Mouse (Mus musculus) hindbrain, embryonic 12.5 days (tissue): Measurements from ENCODE around the gene Tnip1. TPM values are rescaled to one million over a fixed set of nuclear protein-coding genes. Genes with fewer than 3 reads are reported as not detected.

Source experiments
- ATAC-seq: fragments of 200-750 bp; cut with Nextera tagmentation; 2 replicates; pipeline ENCODE4 v1.8.0; 2017; ENCODE audit warnings: moderate TSS enrichment; ENCODE audit not compliant: low FRiP score
- H3K27ac ChIP-seq: fragments of 300-500 bp; sonication (generic); 2 replicates; pipeline ENCODE4 v1.5.1; 2016; ENCODE audit warnings: mild to moderate bottlenecking
- H3K27me3 ChIP-seq: fragments of 300-500 bp; sonication (generic); 2 replicates; pipeline ENCODE4 v1.6.1; 2016; ENCODE audit warnings: mild to moderate bottlenecking
- H3K36me3 ChIP-seq: fragments of 300-500 bp; sonication (generic); 2 replicates; pipeline ENCODE4 v1.6.1; 2016; ENCODE audit warnings: mild to moderate bottlenecking
- H3K4me1 ChIP-seq: fragments of 300-500 bp; sonication (generic); 2 replicates; pipeline ENCODE4 v1.6.1; 2016
- H3K4me2 ChIP-seq: fragments of 300-500 bp; sonication (generic); replicated peaks from 2 replicates; pipeline ENCODE4 v1.6.1; 2016; ENCODE audit warnings: mild to moderate bottlenecking
- H3K4me3 ChIP-seq: fragments of 300-500 bp; sonication (generic); 2 replicates; pipeline ENCODE4 v1.5.1; 2016; ENCODE audit warnings: mild to moderate bottlenecking
- H3K9ac ChIP-seq: fragments of 300-500 bp; sonication (generic); 2 replicates; pipeline ENCODE4 v1.6.1; 2016; ENCODE audit warnings: mild to moderate bottlenecking, moderate library complexity
- H3K9me3 ChIP-seq: fragments of 300-500 bp; sonication (generic); replicated peaks from 2 replicates; pipeline ENCODE4 v1.6.1; 2016; ENCODE audit warnings: mild to moderate bottlenecking
- WGBS: fragments of 180-500 bp; shearing (Covaris S2); methylation state at CpG from one replicate; pipeline ENCODE4 v1.1.7; 2016; 5-methylcytosine and 5-hydroxymethylcytosine counted together
- polyA plus RNA-seq: library from polyadenylated mRNA; unstranded; fragments of >200 nt; fragmentation: Nextera tagmentation; extraction: Ambion mirVana; gene quantifications from 2 replicates; pipeline ENCODE4 v1.2.1, GENCODE M21; 2016

The Tnip1 gene
- polyA plus RNA-seq, 1 experiment from 2014 or later = 19.0 TPM

- H3K27me3 ChIP-seq = no peaks in the 10 kb centered on the region
- whole genome bisulfite sequencing = 86% methylated on average over 7 of the region's 7 CpGs
- ATAC-seq = no peak
- H3K4me3 ChIP-seq = no peak overlapping the region
- no peak overlapping the region for H3K4me2 ChIP-seq
- no peak overlapping the region for H3K27ac ChIP-seq
- peaks cover 48% of the 10 kb centered on the region for H3K36me3 ChIP-seq
- no peak overlapping the region for H3K9ac ChIP-seq
- H3K4me1 ChIP-seq = no peaks in the 10 kb centered on the region
- H3K9me3 ChIP-seq = no peaks in the 10 kb centered on the region
These were observed 33.8 kb downstream of the Tnip1 start for GRCm38 (mm10) chr11:54928886-54929285.

DNA sequence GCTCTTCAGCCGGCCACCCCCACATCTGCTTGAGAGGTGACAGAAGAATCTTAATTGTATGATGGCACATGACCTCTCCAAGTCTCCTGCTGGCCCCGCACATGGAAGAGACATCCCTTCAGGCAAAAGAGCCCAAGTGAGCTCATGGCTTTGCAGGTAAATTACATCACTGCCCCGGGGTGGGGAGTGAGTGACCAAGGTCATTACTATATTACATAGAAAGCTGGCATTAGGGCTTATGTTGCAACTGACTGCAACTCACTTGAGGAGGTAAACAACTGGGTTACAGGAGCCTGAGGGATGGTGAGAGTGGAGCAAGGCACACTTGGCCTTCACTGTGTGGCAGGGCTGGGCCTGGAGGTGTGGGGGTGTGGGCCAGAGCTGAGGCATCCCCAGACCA is 34.5 kb downstream of the Tnip1 start:
- no peak for ATAC-seq
- WGBS = 87% methylated on average over 3 of the region's 3 CpGs

GRCm38 (mm10) chr11:54927346-54928140 is 35.2 kb downstream of the Tnip1 start:
- Histone ChIP-seq H3K9me3 (no peaks in the 10 kb centered on the region), H3K4me3 (no peak overlapping the region), H3K4me2 (no peak overlapping the region), H3K27ac (no peak overlapping the region), H3K9ac (no peak overlapping the region), H3K4me1 (no peaks in the 10 kb centered on the region), H3K27me3 (no peaks in the 10 kb centered on the region), H3K36me3 (peaks cover 48% of the 10 kb centered on the region)
- 84% methylated on average over 14 of the region's 14 CpGs for WGBS
- ATAC-seq = no peak

More for the DNA sequence above, 34.5 kb downstream of the Tnip1 start:
- H3K36me3 ChIP-seq = peaks cover 43% of the 10 kb centered on the region
- H3K27ac ChIP-seq = no peak overlapping the region
- H3K9me3 ChIP-seq = no peaks in the 10 kb centered on the region
- H3K4me1 ChIP-seq = no peaks in the 10 kb centered on the region
- no peak overlapping the region for H3K4me3 ChIP-seq
- H3K9ac ChIP-seq = no peak overlapping the region
- no peaks in the 10 kb centered on the region for H3K27me3 ChIP-seq
- no peak overlapping the region for H3K4me2 ChIP-seq

- no peak overlapping the region for H3K4me3 ChIP-seq
- no peaks in the 10 kb centered on the region for H3K4me1 ChIP-seq
- H3K36me3 ChIP-seq = peaks cover 53% of the 10 kb centered on the region
- ATAC-seq = no peak
- H3K9ac ChIP-seq = no peak overlapping the region
- H3K4me2 ChIP-seq = no peak overlapping the region
- H3K27ac ChIP-seq = no peak overlapping the region
- no peaks in the 10 kb centered on the region for H3K27me3 ChIP-seq
- no peaks in the 10 kb centered on the region for H3K9me3 ChIP-seq
- WGBS = 89% methylated on average over 14 of the region's 14 CpGs
These were observed 38.6 kb downstream of the Tnip1 start for GRCm38 (mm10) chr11:54924145-54924544.

GRCm38 (mm10) chr11:54922488-54922887 is 40.2 kb downstream of the Tnip1 start:
- Histone ChIP-seq H3K4me1 (no peaks in the 10 kb centered on the region), H3K4me2 (no peak overlapping the region), H3K9me3 (no peaks in the 10 kb centered on the region), H3K27me3 (no peaks in the 10 kb centered on the region), H3K36me3 (peaks cover 60% of the 10 kb centered on the region), H3K4me3 (no peak overlapping the region), H3K9ac (no peak overlapping the region), H3K27ac (no peak overlapping the region)
- ATAC-seq = no peak
- WGBS = 92% methylated on average over 3 of the region's 3 CpGs

DNA sequence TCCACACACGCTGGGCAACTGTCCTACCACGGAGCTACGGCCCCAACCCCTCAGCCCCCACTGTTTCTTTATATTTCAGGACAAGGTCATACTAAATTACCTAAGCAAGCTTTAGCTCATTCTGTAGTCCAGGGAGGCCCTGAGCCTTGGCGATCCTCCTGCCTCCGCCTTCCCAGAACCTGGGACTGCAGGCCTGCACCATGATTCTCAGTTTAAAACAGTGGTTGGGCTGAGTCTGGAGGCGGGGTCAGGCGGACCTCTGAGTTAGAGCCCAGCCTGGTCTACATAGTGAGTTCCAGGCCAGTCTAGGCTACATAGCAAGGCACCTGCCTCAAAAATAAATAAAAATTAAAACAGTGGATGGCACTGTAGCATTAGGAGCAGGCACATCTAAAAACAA is 40.9 kb downstream of the Tnip1 start:
- no peak for ATAC-seq
- no peak overlapping the region for H3K4me2 ChIP-seq
- no peak overlapping the region for H3K4me3 ChIP-seq
- WGBS = 51% methylated on average over 7 of the region's 7 CpGs
- H3K9ac ChIP-seq = no peak overlapping the region
- H3K9me3 ChIP-seq = no peaks in the 10 kb centered on the region
- no peaks in the 10 kb centered on the region for H3K27me3 ChIP-seq
- H3K27ac ChIP-seq = no peak overlapping the region
- no peaks in the 10 kb centered on the region for H3K4me1 ChIP-seq
- H3K36me3 ChIP-seq = peaks cover 67% of the 10 kb centered on the region

DNA sequence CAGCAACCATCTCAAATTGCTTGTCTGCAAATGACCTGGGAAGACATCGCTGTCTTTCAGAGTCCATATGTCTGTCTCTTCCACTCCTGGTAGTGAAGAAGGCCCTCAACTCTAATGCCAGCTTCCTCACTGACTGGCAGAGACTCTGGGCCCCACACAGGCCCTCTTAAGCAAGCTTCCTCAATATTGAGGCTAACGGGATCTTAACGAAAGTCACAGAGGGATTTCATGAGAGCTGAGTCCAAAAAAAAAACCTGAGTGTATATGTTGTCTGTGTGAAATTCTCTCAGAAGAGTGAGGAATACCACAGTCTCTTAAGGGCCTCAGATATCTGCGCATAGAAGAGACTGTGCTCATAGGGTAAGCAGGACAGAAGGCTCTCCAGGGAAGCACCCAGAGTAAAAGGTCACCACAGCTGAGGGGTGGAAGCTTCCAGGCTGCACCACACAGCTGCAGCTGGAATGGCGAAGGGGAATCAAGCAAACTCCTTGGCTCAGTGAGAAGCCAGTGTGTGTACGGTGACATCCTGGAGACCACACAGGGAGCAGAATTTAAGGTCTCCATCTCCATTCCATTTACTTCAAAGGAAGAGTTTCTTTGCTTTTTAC is 41.6 kb downstream of the Tnip1 start:
- ATAC-seq = no peak
- Histone ChIP-seq H3K9ac (no peak overlapping the region), H3K27me3 (no peaks in the 10 kb centered on the region), H3K4me3 (no peak overlapping the region), H3K4me2 (no peak overlapping the region), H3K9me3 (no peaks in the 10 kb centered on the region), H3K36me3 (peaks cover 67% of the 10 kb centered on the region), H3K27ac (no peak overlapping the region), H3K4me1 (no peaks in the 10 kb centered on the region)
- WGBS = 64% methylated on average over 6 of the region's 6 CpGs

DNA sequence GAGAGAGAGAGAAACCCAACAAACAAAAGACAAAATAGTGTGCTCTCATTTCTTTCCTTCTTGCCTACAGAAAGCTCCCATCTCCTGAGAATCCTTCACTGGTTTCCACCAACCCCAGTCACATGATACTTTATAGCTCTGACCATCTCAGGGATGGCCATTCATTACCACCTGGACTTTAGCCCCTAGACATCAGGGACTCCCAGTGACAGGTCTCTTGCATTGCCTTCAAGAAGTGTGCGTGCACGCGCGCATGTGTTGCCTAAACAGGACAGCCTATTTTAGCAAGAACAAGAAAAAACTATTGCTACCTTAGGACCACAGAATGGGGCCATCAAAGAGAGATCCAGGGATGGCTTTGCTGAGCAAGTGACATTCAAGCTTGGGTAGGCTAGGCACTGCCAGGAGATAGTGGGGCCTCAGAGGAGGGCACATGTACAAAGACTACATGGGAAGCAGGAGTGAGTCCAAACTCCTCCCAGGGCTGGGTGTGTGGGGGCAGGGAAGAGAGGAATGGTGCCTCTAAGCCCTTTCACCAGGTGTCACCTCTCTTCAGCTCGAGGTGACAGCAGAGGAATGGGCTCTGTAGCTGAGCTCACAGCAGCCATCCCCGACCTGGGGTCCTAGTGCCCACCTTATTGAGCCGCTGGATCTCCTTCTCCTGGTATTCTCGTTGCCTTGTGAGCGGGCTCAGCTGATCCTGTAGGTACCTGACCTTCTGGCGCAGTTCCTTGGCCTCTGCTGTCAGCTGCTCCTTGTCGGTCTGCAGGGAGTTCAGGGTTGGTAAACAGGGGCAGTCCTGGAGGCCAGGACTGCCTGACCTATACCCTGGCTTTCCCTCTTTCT is 42.4 kb downstream of the Tnip1 start:
- no peak overlapping the region for H3K9ac ChIP-seq
- ATAC-seq = no peak
- WGBS = 69% methylated on average over 11 of the region's 11 CpGs
- no peak overlapping the region for H3K27ac ChIP-seq
- peaks cover 69% of the 10 kb centered on the region for H3K36me3 ChIP-seq
- H3K4me1 ChIP-seq = no peaks in the 10 kb centered on the region
- H3K9me3 ChIP-seq = no peaks in the 10 kb centered on the region
- H3K27me3 ChIP-seq = no peaks in the 10 kb centered on the region
- H3K4me2 ChIP-seq = no peak overlapping the region
- H3K4me3 ChIP-seq = no peak overlapping the region

DNA sequence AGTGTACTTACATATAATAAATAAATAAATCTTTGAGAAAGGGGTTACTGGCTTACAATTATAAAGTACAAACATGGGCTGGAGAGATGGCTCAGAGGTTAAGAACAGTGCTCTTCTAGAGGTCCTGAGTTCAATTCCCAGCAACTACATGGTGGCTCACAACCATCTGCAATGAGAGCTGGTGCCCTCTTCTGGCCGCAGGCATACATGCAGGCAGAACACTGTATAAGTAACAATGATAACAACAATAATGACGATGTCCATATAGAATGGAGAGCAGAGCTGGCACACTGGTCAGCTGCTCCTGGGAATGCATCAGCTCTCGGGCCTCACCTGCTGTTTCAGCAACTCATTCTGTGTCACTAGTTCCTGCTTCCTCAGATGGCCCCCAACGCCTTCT is 44.4 kb downstream of the Tnip1 start:
- H3K4me3 ChIP-seq = no peak overlapping the region
- H3K27ac ChIP-seq = no peak overlapping the region
- WGBS = 91% methylated on average over 4 of the region's 4 CpGs
- no peaks in the 10 kb centered on the region for H3K9me3 ChIP-seq
- H3K27me3 ChIP-seq = no peaks in the 10 kb centered on the region
- no peaks in the 10 kb centered on the region for H3K4me1 ChIP-seq
- ATAC-seq = no peak
- no peak overlapping the region for H3K9ac ChIP-seq
- no peak overlapping the region for H3K4me2 ChIP-seq
- H3K36me3 ChIP-seq = peaks cover 76% of the 10 kb centered on the region

DNA sequence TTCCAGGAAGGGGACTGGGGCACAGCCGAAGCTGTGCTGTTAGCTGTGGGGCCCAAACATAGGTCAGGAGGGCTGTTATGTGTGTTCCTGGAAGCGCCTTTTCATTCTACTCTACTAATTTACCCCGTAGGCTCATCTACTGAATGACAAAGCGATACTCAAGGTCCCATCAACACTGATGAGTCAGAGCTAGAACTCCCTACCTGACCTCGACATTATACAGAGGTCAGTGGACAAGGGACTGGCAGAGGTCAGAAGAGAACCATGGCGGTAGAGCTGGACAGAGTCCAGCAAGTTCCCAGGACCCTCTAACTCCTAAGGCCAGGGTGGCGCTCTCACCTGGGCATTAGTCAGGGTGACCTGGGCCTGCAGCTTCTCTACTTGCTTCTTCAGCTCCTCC is 45.3 kb downstream of the Tnip1 start:
- Histone ChIP-seq H3K4me1 (no peaks in the 10 kb centered on the region), H3K4me2 (no peak overlapping the region), H3K36me3 (peaks cover 76% of the 10 kb centered on the region), H3K9me3 (no peaks in the 10 kb centered on the region), H3K27ac (no peak overlapping the region), H3K27me3 (no peaks in the 10 kb centered on the region), H3K9ac (no peak overlapping the region), H3K4me3 (no peak overlapping the region)
- no peak for ATAC-seq
- WGBS = 97% methylated on average over 7 of the region's 7 CpGs

GRCm38 (mm10) chr11:54913841-54914240 is 48.9 kb downstream of the Tnip1 start:
- no peak overlapping the region for H3K4me2 ChIP-seq
- H3K27ac ChIP-seq = no peak overlapping the region
- H3K9me3 ChIP-seq = no peaks in the 10 kb centered on the region
- no peak overlapping the region for H3K9ac ChIP-seq
- peaks cover 82% of the 10 kb centered on the region for H3K36me3 ChIP-seq
- no peaks in the 10 kb centered on the region for H3K4me1 ChIP-seq
- WGBS = 90% methylated on average over 5 of the region's 5 CpGs
- H3K27me3 ChIP-seq = no peaks in the 10 kb centered on the region
- H3K4me3 ChIP-seq = no peak overlapping the region
- no peak for ATAC-seq

- Histone ChIP-seq H3K4me1 (no peaks in the 10 kb centered on the region), H3K36me3 (peaks cover 78% of the 10 kb centered on the region), H3K9ac (no peak overlapping the region), H3K4me2 (no peak overlapping the region), H3K9me3 (no peaks in the 10 kb centered on the region), H3K4me3 (no peak overlapping the region), H3K27ac (no peak overlapping the region), H3K27me3 (no peaks in the 10 kb centered on the region)
- WGBS = 91% methylated on average over 9 of the region's 9 CpGs
- ATAC-seq = no peak
These were observed 50.0 kb downstream of the Tnip1 start for GRCm38 (mm10) chr11:54912503-54913316.
